Mouse (Mus musculus): ENCODE data around the gene Ly75. TPM values are rescaled to one million over a fixed set of nuclear protein-coding genes. Genes with fewer than 3 reads are reported as not detected.

Ly75 gene
- polyA plus RNA-seq, 1 experiment from 2014 or later, result 1.4 TPM

- Histone ChIP-seq H3K36me3 (no peaks in the 10 kb centered on the region), H3K27ac (replicated peaks) (no peak overlapping the region), H3K9ac (no peak overlapping the region), H3K4me2 (no peak overlapping the region), H3K9me3 (no peaks in the 10 kb centered on the region), H3K27me3 (no peaks in the 10 kb centered on the region), H3K4me3 (no peak overlapping the region), H3K4me1 (replicated peaks) (no peaks in the 10 kb centered on the region)
- no peak for ATAC-seq (ENCODE audit: low FRiP score, low read depth)
- 93% methylated on average over 7 of the region's 7 CpGs for WGBS
These were observed 15.2 kb downstream of the Ly75 start for GRCm38 (mm10) chr2:60367871-60368270.

DNA sequence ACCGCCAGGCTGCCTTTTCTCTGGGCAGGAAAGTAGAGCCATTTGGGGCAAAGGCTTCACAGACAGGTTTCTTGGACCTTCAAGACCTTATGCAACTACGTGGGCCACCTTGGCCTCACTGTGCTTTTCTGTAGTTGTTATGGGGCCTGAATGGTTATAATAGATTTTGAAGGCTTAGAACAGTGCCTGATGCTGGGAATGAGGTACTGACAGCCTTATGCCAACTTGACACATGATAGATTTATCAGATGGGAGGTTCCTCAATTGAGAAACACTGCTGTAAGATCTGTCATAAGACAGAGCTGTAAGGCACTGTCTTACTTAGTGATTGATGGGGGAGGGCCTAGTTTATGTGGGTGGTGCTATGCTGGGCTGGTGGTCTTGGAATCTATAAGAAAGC, 15.9 kb downstream of the Ly75 start:
- no peak for ATAC-seq (ENCODE audit: low FRiP score, low read depth)
- H3K4me1 ChIP-seq (replicated peaks), result no peaks in the 10 kb centered on the region
- no peak overlapping the region for H3K27ac ChIP-seq (replicated peaks)
- no peak overlapping the region for H3K4me2 ChIP-seq
- no peaks in the 10 kb centered on the region for H3K9me3 ChIP-seq
- no peaks in the 10 kb centered on the region for H3K27me3 ChIP-seq
- 90% methylated on average over 2 of the region's 2 CpGs for WGBS
- H3K4me3 ChIP-seq, result no peak overlapping the region
- H3K9ac ChIP-seq, result no peak overlapping the region
- no peaks in the 10 kb centered on the region for H3K36me3 ChIP-seq

- no peaks in the 10 kb centered on the region for H3K27me3 ChIP-seq
- no peak overlapping the region for H3K4me3 ChIP-seq
- no peak overlapping the region for H3K27ac ChIP-seq (replicated peaks)
- no peak for ATAC-seq (ENCODE audit: low FRiP score, low read depth)
- WGBS, result 88% methylated on average over 5 of the region's 5 CpGs
- no peaks in the 10 kb centered on the region for H3K4me1 ChIP-seq (replicated peaks)
- H3K9ac ChIP-seq, result no peak overlapping the region
- no peak overlapping the region for H3K4me2 ChIP-seq
- no peaks in the 10 kb centered on the region for H3K36me3 ChIP-seq
- no peaks in the 10 kb centered on the region for H3K9me3 ChIP-seq
These were observed 17.1 kb downstream of the Ly75 start for GRCm38 (mm10) chr2:60365820-60366610.

DNA sequence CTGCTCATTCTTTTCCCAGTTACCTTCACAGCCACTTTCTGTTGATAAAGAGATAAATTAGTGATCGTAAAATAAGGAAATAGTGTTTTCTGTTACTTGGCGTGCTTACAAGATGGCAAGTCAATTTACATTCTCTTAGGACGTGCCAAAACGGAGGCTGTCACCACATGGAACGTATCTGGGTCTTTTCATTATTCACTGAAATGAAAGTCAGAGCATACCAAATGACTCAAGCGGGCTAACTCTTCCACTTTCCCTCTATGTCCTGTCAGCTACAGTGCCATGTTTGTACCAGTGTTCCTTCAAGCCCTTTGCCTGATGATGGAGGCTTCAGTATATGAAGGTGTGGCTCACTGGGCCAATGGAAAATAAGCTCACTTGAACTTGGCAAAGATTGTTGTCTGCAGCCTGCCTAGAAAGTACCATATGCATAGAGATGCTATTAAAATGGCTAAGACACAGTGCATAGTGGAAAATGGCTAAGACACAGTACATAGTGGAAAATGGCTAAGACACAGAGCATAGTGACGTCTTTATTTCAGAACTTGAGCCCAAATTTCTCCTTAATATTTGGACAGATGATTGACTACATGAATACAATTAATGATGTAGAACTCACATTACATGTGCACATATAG, 17.8 kb downstream of the Ly75 start:
- Histone ChIP-seq H3K27me3 (no peaks in the 10 kb centered on the region), H3K4me3 (no peak overlapping the region), H3K4me2 (no peak overlapping the region), H3K4me1 (replicated peaks) (no peaks in the 10 kb centered on the region), H3K36me3 (no peaks in the 10 kb centered on the region), H3K9me3 (no peaks in the 10 kb centered on the region), H3K27ac (replicated peaks) (no peak overlapping the region), H3K9ac (no peak overlapping the region)
- no peak for ATAC-seq (ENCODE audit: low FRiP score, low read depth)
- 80% methylated on average over 7 of the region's 7 CpGs for WGBS

DNA sequence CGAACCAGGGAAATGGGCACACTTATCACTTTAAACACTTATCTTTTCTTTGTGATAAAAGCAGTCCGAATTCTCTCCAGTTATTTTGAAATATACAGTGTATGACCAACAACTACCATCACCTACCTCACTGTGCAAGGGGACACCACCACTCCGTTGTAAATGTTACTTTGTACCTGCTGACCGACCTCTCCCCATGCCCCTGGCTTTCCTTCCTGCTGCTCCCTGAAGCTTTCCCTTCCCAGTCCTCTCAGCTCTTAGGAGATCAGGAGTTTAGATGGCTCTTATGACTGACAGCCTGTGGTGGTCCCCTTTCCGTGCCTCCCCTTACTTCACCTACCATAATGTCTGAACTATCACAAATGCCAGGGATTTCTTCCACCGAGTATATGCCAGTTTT, 21.0 kb downstream of the Ly75 start:
- H3K4me3 ChIP-seq, result no peak overlapping the region
- H3K27ac ChIP-seq (replicated peaks), result no peak overlapping the region
- H3K27me3 ChIP-seq, result no peaks in the 10 kb centered on the region
- H3K4me2 ChIP-seq, result no peak overlapping the region
- H3K4me1 ChIP-seq (replicated peaks), result no peaks in the 10 kb centered on the region
- no peaks in the 10 kb centered on the region for H3K9me3 ChIP-seq
- WGBS, result 93% methylated on average over 6 of the region's 6 CpGs
- H3K9ac ChIP-seq, result no peak overlapping the region
- ATAC-seq (ENCODE audit: low FRiP score, low read depth), result no peak
- no peaks in the 10 kb centered on the region for H3K36me3 ChIP-seq

DNA sequence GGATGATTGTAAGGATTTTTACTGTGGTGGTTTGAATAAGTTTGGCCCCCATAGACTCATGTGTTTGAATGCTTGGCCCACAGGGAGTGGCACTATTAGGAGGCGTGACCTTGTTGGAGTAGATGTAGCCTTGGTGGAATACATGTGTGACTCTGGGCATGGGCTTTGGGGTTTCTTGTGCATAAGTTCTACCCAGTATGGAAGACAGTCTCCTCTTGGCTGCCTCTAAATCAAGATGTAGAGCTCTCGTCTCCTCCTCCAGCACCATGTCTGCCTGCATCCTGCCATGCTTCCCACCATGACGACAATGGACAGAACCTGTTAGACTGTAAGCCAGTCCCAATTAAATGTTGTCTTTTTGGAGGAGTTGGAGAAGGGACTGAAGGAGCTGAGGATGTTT, 23.3 kb downstream of the Ly75 start:
- 94% methylated on average over 3 of the region's 3 CpGs for WGBS
- H3K4me1 ChIP-seq (replicated peaks), result 0 out of 2 replicates have a peak, but pooled peaks cover 4% of the 10 kb centered on the region
- H3K27ac ChIP-seq (replicated peaks), result no peak overlapping the region
- no peaks in the 10 kb centered on the region for H3K36me3 ChIP-seq
- H3K4me3 ChIP-seq, result no peak overlapping the region
- no peak overlapping the region for H3K9ac ChIP-seq
- H3K27me3 ChIP-seq, result no peaks in the 10 kb centered on the region
- no peak overlapping the region for H3K4me2 ChIP-seq
- ATAC-seq (ENCODE audit: low FRiP score, low read depth), result no peak
- H3K9me3 ChIP-seq, result no peaks in the 10 kb centered on the region

GRCm38 (mm10) chr2:60355388-60355683, 27.8 kb downstream of the Ly75 start:
- Histone ChIP-seq H3K4me2 (peak overlapping the region; percentile 31), H3K4me3 (no peak overlapping the region), H3K9me3 (no peaks in the 10 kb centered on the region), H3K9ac (no peak overlapping the region), H3K27ac (replicated peaks) (no peak overlapping the region), H3K36me3 (no peaks in the 10 kb centered on the region), H3K27me3 (no peaks in the 10 kb centered on the region), H3K4me1 (replicated peaks) (0 out of 2 replicates have a peak, but pooled peaks cover 4% of the 10 kb centered on the region)
- 28% methylated on average over 3 of the region's 3 CpGs for WGBS
- 0 out of 2 replicates have a peak, but pooled peaks have one; percentile 34 for ATAC-seq (ENCODE audit: low FRiP score, low read depth)

- ATAC-seq (ENCODE audit: low FRiP score, low read depth), result no peak
- 51% methylated on average over 18 of the region's 18 CpGs for WGBS
- no peak overlapping the region for H3K9ac ChIP-seq
These were observed 28.3 kb downstream of the Ly75 start for GRCm38 (mm10) chr2:60354541-60355387.

DNA sequence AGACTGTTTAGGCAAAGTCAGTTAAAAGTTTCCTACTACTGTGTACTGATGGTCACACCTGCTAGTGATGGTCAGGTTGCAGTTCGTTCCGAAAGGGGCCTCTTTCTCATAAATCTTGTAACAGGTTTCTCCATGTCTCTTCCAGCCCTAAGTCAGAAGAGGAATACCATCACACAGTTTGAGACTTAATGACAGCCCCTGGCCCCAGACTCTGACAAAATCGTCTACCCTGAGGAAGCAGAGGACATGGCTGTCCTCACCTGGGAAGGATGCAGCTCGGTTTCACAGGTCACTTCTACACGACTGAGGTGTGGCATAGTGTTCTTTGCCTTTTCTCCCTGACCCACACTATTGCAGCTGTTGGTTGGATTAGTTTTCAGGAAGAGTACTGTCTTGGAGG, 30.8 kb downstream of the Ly75 start:
- WGBS, result 94% methylated on average over 5 of the region's 5 CpGs
- 0 out of 2 replicates have a peak, but pooled peaks cover 4% of the 10 kb centered on the region for H3K4me1 ChIP-seq (replicated peaks)
- no peak overlapping the region for H3K27ac ChIP-seq (replicated peaks)
- H3K9me3 ChIP-seq, result no peaks in the 10 kb centered on the region
- no peak overlapping the region for H3K9ac ChIP-seq
- no peak overlapping the region for H3K4me3 ChIP-seq
- no peak for ATAC-seq (ENCODE audit: low FRiP score, low read depth)
- H3K4me2 ChIP-seq, result no peak overlapping the region
- H3K27me3 ChIP-seq, result 0 out of 2 replicates have a peak, but pooled peaks cover 3% of the 10 kb centered on the region
- H3K36me3 ChIP-seq, result no peaks in the 10 kb centered on the region

More at GRCm38 (mm10) chr2:60354541-60355387, 28.3 kb downstream of the Ly75 start:
- Histone ChIP-seq H3K4me3 (no peak overlapping the region), H3K27me3 (no peaks in the 10 kb centered on the region), H3K36me3 (no peaks in the 10 kb centered on the region), H3K27ac (replicated peaks) (0 out of 2 replicates have a peak overlapping the region, but pooled peaks have one; percentile 7), H3K4me1 (replicated peaks) (0 out of 2 replicates have a peak, but pooled peaks cover 4% of the 10 kb centered on the region), H3K9me3 (no peaks in the 10 kb centered on the region), H3K4me2 (peak overlapping the region; percentile 31)

DNA sequence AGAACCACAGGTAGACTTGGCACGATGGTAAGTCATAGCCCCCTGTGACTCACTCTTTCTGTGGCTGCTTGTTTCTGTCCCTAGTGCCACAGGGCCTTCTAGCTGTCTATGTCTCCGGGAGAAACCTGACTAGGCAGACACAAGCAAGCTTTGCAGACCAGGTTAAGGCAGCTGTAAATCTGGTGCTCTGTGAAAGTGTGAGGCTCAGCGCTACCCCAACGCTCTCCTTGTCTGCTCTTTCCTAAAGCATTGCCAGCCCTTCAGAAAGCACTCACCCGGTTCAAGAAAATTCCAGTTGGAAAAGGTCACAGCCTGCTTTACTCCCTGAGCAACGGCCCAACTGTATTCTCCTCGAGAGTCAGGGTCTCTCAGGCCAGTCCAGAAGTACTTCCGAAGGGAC, 31.3 kb downstream of the Ly75 start:
- Histone ChIP-seq H3K4me2 (no peak overlapping the region), H3K9me3 (no peaks in the 10 kb centered on the region), H3K4me1 (replicated peaks) (0 out of 2 replicates have a peak, but pooled peaks cover 4% of the 10 kb centered on the region), H3K36me3 (no peaks in the 10 kb centered on the region), H3K9ac (no peak overlapping the region), H3K4me3 (no peak overlapping the region), H3K27ac (replicated peaks) (no peak overlapping the region), H3K27me3 (0 out of 2 replicates have a peak, but pooled peaks cover 3% of the 10 kb centered on the region)
- 83% methylated on average over 8 of the region's 8 CpGs for WGBS
- no peak for ATAC-seq (ENCODE audit: low FRiP score, low read depth)

DNA sequence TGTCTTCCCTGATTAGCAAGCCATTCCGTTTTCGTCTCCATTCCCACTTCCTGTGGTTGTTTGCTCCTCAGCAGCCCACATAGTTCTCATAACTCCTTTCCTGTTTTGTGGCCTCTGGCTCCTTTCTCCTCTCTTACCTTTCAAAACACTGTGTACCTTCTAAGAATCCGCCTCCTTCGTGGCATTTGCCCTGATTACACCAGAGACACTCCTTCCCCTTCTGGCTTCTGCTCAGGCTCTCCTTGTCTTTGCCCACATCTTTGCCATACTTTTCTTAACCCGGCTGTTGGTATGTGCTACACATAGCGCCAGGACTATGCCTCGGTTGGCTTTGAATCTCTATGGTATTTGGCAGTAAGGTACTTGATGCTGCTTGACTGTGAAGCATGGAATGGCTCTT, 35.2 kb downstream of the Ly75 start:
- ATAC-seq (ENCODE audit: low FRiP score, low read depth), result no peak
- 0 out of 2 replicates have a peak, but pooled peaks cover 3% of the 10 kb centered on the region for H3K27me3 ChIP-seq
- H3K4me3 ChIP-seq, result no peak overlapping the region
- 89% methylated on average over 7 of the region's 7 CpGs for WGBS
- H3K9ac ChIP-seq, result no peak overlapping the region
- no peak overlapping the region for H3K4me2 ChIP-seq
- H3K27ac ChIP-seq (replicated peaks), result no peak overlapping the region
- H3K9me3 ChIP-seq, result no peaks in the 10 kb centered on the region
- no peaks in the 10 kb centered on the region for H3K36me3 ChIP-seq
- H3K4me1 ChIP-seq (replicated peaks), result peaks cover 16% of the 10 kb centered on the region; the same call in 1 of the 2 replicates

DNA sequence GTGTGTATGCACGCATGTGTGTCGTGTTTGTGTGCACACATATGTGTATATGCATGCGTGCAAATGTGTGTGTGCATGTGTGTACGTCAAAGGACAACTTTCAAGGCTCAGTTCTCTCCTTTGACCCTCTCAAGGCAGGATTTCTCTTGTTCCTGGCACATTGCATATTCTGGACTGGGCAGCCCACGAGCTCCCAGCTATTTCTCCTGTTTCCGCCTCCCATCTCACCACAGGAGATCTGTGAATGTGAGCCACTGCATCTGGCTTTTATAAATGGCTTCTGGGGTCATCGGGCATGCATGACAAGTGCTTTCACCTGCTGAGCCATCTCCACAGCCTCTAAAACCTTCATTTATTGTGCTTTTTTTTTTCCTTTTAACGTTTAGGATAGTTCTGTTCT, 36.6 kb downstream of the Ly75 start:
- Histone ChIP-seq H3K4me2 (no peak overlapping the region), H3K9me3 (no peaks in the 10 kb centered on the region), H3K4me1 (replicated peaks) (peaks cover 16% of the 10 kb centered on the region; the same call in 1 of the 2 replicates), H3K27ac (replicated peaks) (no peak overlapping the region), H3K27me3 (0 out of 2 replicates have a peak, but pooled peaks cover 3% of the 10 kb centered on the region), H3K36me3 (no peaks in the 10 kb centered on the region), H3K4me3 (no peak overlapping the region), H3K9ac (no peak overlapping the region)
- 46% methylated on average over 8 of the region's 8 CpGs for WGBS
- no peak for ATAC-seq (ENCODE audit: low FRiP score, low read depth)

All from hindbrain, embryonic 15.5 days (tissue).